Mouse (Mus musculus) kidney, postnatal 10 days (tissue): Measurements from ENCODE around the gene Mta3.

Experiments
- DNase-seq: peaks from one replicate; pipeline ENCODE4 v3.0.0; 2021; ENCODE audit warnings: mixed read lengths

The Mta3 gene

GRCm38 (mm10) chr17:83767064-83767463 is 61.1 kb downstream of the Mta3 start:
- DNase-seq = no peak

GRCm38 (mm10) chr17:83768309-83768708 is 62.3 kb downstream of the Mta3 start:
- no peak for DNase-seq

GRCm38 (mm10) chr17:83770371-83770770 is 64.4 kb downstream of the Mta3 start:
- DNase-seq = no peak

- DNase-seq = no peak
Measured at GRCm38 (mm10) chr17:83770931-83771330, 65.0 kb downstream of the Mta3 start.

GRCm38 (mm10) chr17:83772110-83772509 is 66.1 kb downstream of the Mta3 start:
- DNase-seq = no peak

- no peak for DNase-seq
Measured at GRCm38 (mm10) chr17:83772711-83773110, 66.7 kb downstream of the Mta3 start.

GRCm38 (mm10) chr17:83776965-83777364 is 71.0 kb downstream of the Mta3 start:
- no peak for DNase-seq

- DNase-seq = no peak
Measured at GRCm38 (mm10) chr17:83777462-83778051, 71.6 kb downstream of the Mta3 start.

GRCm38 (mm10) chr17:83780228-83780627 is 74.3 kb downstream of the Mta3 start:
- no peak for DNase-seq

GRCm38 (mm10) chr17:83782740-83783139 is 76.8 kb downstream of the Mta3 start:
- no peak for DNase-seq

- no peak for DNase-seq
Measured at GRCm38 (mm10) chr17:83786418-83786817, 80.5 kb downstream of the Mta3 start.

- DNase-seq = no peak
Measured at GRCm38 (mm10) chr17:83790158-83790557, 84.2 kb downstream of the Mta3 start.

GRCm38 (mm10) chr17:83792388-83792787 is 86.4 kb downstream of the Mta3 start:
- DNase-seq = no peak

GRCm38 (mm10) chr17:83795121-83795520 is 89.2 kb downstream of the Mta3 start:
- DNase-seq = no peak

- DNase-seq = no peak
Measured at GRCm38 (mm10) chr17:83799506-83800050, 93.6 kb downstream of the Mta3 start.

- no peak for DNase-seq
Measured at GRCm38 (mm10) chr17:83803987-83804386, 98.0 kb downstream of the Mta3 start.

- no peak for DNase-seq
Measured at GRCm38 (mm10) chr17:83805078-83805477, 99.1 kb downstream of the Mta3 start.

- DNase-seq = no peak
Measured at GRCm38 (mm10) chr17:83807345-83807744, 101.4 kb downstream of the Mta3 start.

GRCm38 (mm10) chr17:83807778-83808398 is 101.9 kb downstream of the Mta3 start:
- DNase-seq = peak; percentile 74

- DNase-seq = no peak
Measured at GRCm38 (mm10) chr17:83808476-83809098, 102.6 kb downstream of the Mta3 start.

- DNase-seq = no peak
Measured at GRCm38 (mm10) chr17:83809197-83809829, 103.3 kb downstream of the Mta3 start.

- no peak for DNase-seq
Measured at GRCm38 (mm10) chr17:83810285-83810684, 104.3 kb downstream of the Mta3 start.

- no peak for DNase-seq
Measured at GRCm38 (mm10) chr17:83812200-83812944, 106.4 kb downstream of the Mta3 start.
